Comparison of ENCODE assay signal across 19 mouse cellular contexts in genomic region chr2:77173366-77173765, GRCm38 (mm10). TPM values are rescaled to one million over a fixed set of nuclear protein-coding genes. Genes with fewer than 3 reads are reported as not detected.
DNase-seq lines count a peak whose midpoint lies in the region; ATAC-seq and TF ChIP-seq lines count a peak whose summit lies in the region.
"Had no signal": no experiment of that assay in that cellular context is flagged by ENCODE, and none has a peak within 500 bp of the region (broad histone marks: within the 10 kb centered on the region; RNA-seq: fewer than 3 reads in every experiment).

No protein-coding gene starts in this region.

- peaks cover 48% of the 10 kb centered on the region for H3K4me1 ChIP-seq in heart, embryonic 11.5 days (ENCODE audit: control insufficient read depth, insufficient read depth, low read length)
- peaks cover 13% of the 10 kb centered on the region for H3K4me1 ChIP-seq in liver, postnatal 0 days (ENCODE audit: insufficient read depth)
- peaks cover 60% of the 10 kb centered on the region for H3K4me1 ChIP-seq in liver, embryonic 12.5 days
- H3K4me1 ChIP-seq in limb, embryonic 13.5 days = peaks cover 38% of the 10 kb centered on the region
- H3K4me1 ChIP-seq in forebrain, embryonic 11.5 days (replicated peaks; ENCODE audit: control insufficient read depth, insufficient read depth, low read length) = peaks cover 13% of the 10 kb centered on the region; the same call in 1 of the 2 replicates

- intact Hi-C loops in heart, postnatal 10 days (cut with DNase I) = no loop called here

- H3K4me2 ChIP-seq in heart, embryonic 11.5 days = peak overlapping the region; percentile 23; the same call in 1 of the 2 replicates
- H3K4me2 ChIP-seq in liver, postnatal 0 days (ENCODE audit: low read depth, low read length) = no peak overlapping the region
- no peak overlapping the region for H3K4me2 ChIP-seq in liver, embryonic 12.5 days
- H3K4me2 ChIP-seq in limb, embryonic 13.5 days (replicated peaks) = 0 out of 2 replicates have a peak overlapping the region, but pooled peaks have one; percentile 3
- no peak overlapping the region for H3K4me2 ChIP-seq in forebrain, embryonic 11.5 days (ENCODE audit: low read depth, low read length, severe bottlenecking)
- H3K4me2 ChIP-seq: embryonic facial prominence, embryonic 12.5 days had no signal

- TF ChIP-seq EP300 in liver, postnatal 0 days (IDR thresholded peaks at IDR 0.05; ENCODE audit: low read depth) = no peak

- no peak overlapping the region for H3K9ac ChIP-seq in heart, embryonic 11.5 days (ENCODE audit: low read depth, low read length)
- no peak overlapping the region for H3K9ac ChIP-seq in liver, postnatal 0 days (replicated peaks)
- H3K9ac ChIP-seq in liver, embryonic 12.5 days = no peak overlapping the region
- no peak overlapping the region for H3K9ac ChIP-seq in limb, embryonic 13.5 days
- no peak overlapping the region for H3K9ac ChIP-seq in forebrain, embryonic 11.5 days (ENCODE audit: low read length)
- H3K9ac ChIP-seq: embryonic facial prominence, embryonic 12.5 days had no signal

- H3K27ac ChIP-seq in heart, embryonic 11.5 days (ENCODE audit: low read depth, low read length) = 0 out of 2 replicates have a peak overlapping the region, but pooled peaks have one; percentile 23
- H3K27ac ChIP-seq in liver, postnatal 0 days (ENCODE audit: low read depth) = peak overlapping the region; percentile 94; the same call in 1 of the 2 replicates
- H3K27ac ChIP-seq in liver, embryonic 12.5 days = no peak overlapping the region
- no peak overlapping the region for H3K27ac ChIP-seq in limb, embryonic 13.5 days
- H3K27ac ChIP-seq in forebrain, embryonic 11.5 days (ENCODE audit: low read depth, low read length) = no peak overlapping the region
- H3K27ac ChIP-seq: embryonic facial prominence, embryonic 12.5 days; hindbrain, embryonic 10.5 days; macrophage had no signal

- H3K36me3 ChIP-seq in heart, embryonic 11.5 days (ENCODE audit: control insufficient read depth, insufficient read depth, low read length) = no peaks in the 10 kb centered on the region; the same call in 1 of the 2 replicates
- no peaks in the 10 kb centered on the region for H3K36me3 ChIP-seq in liver, postnatal 0 days (replicated peaks; ENCODE audit: insufficient read depth, low read length)
- no peaks in the 10 kb centered on the region for H3K36me3 ChIP-seq in liver, embryonic 12.5 days
- no peaks in the 10 kb centered on the region for H3K36me3 ChIP-seq in limb, embryonic 13.5 days
- H3K36me3 ChIP-seq in forebrain, embryonic 11.5 days (ENCODE audit: control insufficient read depth, insufficient read depth, low read length) = no peaks in the 10 kb centered on the region
- H3K36me3 ChIP-seq: embryonic facial prominence, embryonic 12.5 days; G1E; hindbrain, embryonic 10.5 days had no signal

- no peak for TF ChIP-seq CTCF in liver, postnatal 0 days (IDR thresholded peaks at IDR 0.05; ENCODE audit: low read depth)

- peak; percentile 34 to 48 for DNase-seq in cerebellum, postnatal 10 days
- no peak for DNase-seq in cerebellum, postnatal 36 days
- no peak for DNase-seq in heart, postnatal 10 days
- DNase-seq in liver, postnatal 0 days = no peak
- DNase-seq in forebrain, embryonic 11.5 days (ENCODE audit: low spot score) = no peak
- DNase-seq: cerebellum, postnatal 14 days; gastrocnemius, postnatal 10 days; lung, adult 18-20 months; right cerebral cortex, adult 18-20 months had no signal

- WGBS in heart, embryonic 11.5 days (ENCODE audit: insufficient replicate concordance) = 43% methylated on average over 6 of the region's 6 CpGs
- 72% methylated on average over 6 of the region's 6 CpGs for WGBS in liver, postnatal 0 days (ENCODE audit: insufficient replicate concordance)
- WGBS in liver, embryonic 12.5 days (ENCODE audit: insufficient replicate concordance) = 68% methylated on average over 6 of the region's 6 CpGs
- 24% methylated on average over 6 of the region's 6 CpGs for WGBS in limb, embryonic 13.5 days
- 81% methylated on average over 6 of the region's 6 CpGs for WGBS in forebrain, embryonic 11.5 days

- H3K27me3 ChIP-seq in heart, embryonic 11.5 days (ENCODE audit: control insufficient read depth, insufficient read depth, low read length) = no peaks in the 10 kb centered on the region
- no peaks in the 10 kb centered on the region for H3K27me3 ChIP-seq in liver, postnatal 0 days (ENCODE audit: insufficient read depth, low read length)
- peaks cover 9% of the 10 kb centered on the region; the same call in 1 of the 2 replicates for H3K27me3 ChIP-seq in liver, embryonic 12.5 days (replicated peaks)
- no peaks in the 10 kb centered on the region; the same call in 1 of the 2 replicates for H3K27me3 ChIP-seq in limb, embryonic 13.5 days
- no peaks in the 10 kb centered on the region for H3K27me3 ChIP-seq in forebrain, embryonic 11.5 days (ENCODE audit: control insufficient read depth, insufficient read depth, low read length)
- H3K27me3 ChIP-seq: embryonic facial prominence, embryonic 12.5 days had no signal

- H3K9me3 ChIP-seq in heart, embryonic 11.5 days (replicated peaks; ENCODE audit: control insufficient read depth, low read length) = no peaks in the 10 kb centered on the region
- H3K9me3 ChIP-seq in liver, postnatal 0 days (ENCODE audit: low read length) = no peaks in the 10 kb centered on the region
- no peaks in the 10 kb centered on the region for H3K9me3 ChIP-seq in liver, embryonic 12.5 days (replicated peaks)
- no peaks in the 10 kb centered on the region for H3K9me3 ChIP-seq in limb, embryonic 13.5 days
- no peaks in the 10 kb centered on the region for H3K9me3 ChIP-seq in forebrain, embryonic 11.5 days (ENCODE audit: control insufficient read depth, low read length)
- H3K9me3 ChIP-seq: embryonic facial prominence, embryonic 12.5 days; hindbrain, embryonic 10.5 days had no signal

- no peak overlapping the region for H3K4me3 ChIP-seq in heart, embryonic 11.5 days (ENCODE audit: low read depth, low read length)
- H3K4me3 ChIP-seq in liver, postnatal 0 days (ENCODE audit: low read depth, low read length) = no peak overlapping the region
- H3K4me3 ChIP-seq in liver, embryonic 12.5 days = no peak overlapping the region
- H3K4me3 ChIP-seq in limb, embryonic 13.5 days = no peak overlapping the region
- no peak overlapping the region for H3K4me3 ChIP-seq in forebrain, embryonic 11.5 days (ENCODE audit: low read depth, low read length)
- H3K4me3 ChIP-seq: embryonic facial prominence, embryonic 12.5 days; hindbrain, embryonic 10.5 days; left cerebral cortex, adult 2 months had no signal

- no peak for ATAC-seq in heart, embryonic 11.5 days (replicated peaks; ENCODE audit: insufficient number of reproducible peaks, low FRiP score, low TSS enrichment)
- ATAC-seq in liver, postnatal 0 days = no peak
- no peak for ATAC-seq in liver, embryonic 12.5 days
- ATAC-seq in limb, embryonic 13.5 days (ENCODE audit: low FRiP score, low read depth) = no peak
- no peak for ATAC-seq in forebrain, embryonic 11.5 days (replicated peaks; ENCODE audit: low FRiP score)
- ATAC-seq: CD4-positive, CD25-positive, alpha-beta regulatory T cell, adult 4 months; inflammation-experienced regulatory T-cells, adult 6 months had no signal

RNA-seq across cellular contexts. Expression of gene Ccdc141, which starts 2.9 kb away (rescaled TPM):
- 163 and 234 TPM in 2 replicates for polyA plus RNA-seq in heart, embryonic 11.5 days (2014; fragmentation: Nextera tagmentation; extraction: Ambion mirVana)
- total RNA-seq in heart, postnatal 10 days (2021) = 100 to 1,000 TPM; 185 to 219 TPM
- 2.2 and 3.0 TPM in 2 replicates for polyA plus RNA-seq in liver, postnatal 0 days (2015; fragmentation: Nextera tagmentation; extraction: Ambion mirVana)
- 1.9 and 2.9 TPM in 2 replicates for polyA plus RNA-seq in liver, embryonic 12.5 days (2016; fragmentation: Nextera tagmentation; extraction: Ambion mirVana)
- 18.4 and 19.7 TPM in 2 replicates for polyA plus RNA-seq in limb, embryonic 13.5 days (2015; fragmentation: Nextera tagmentation; extraction: Ambion mirVana)
- 2.4 and 3.4 TPM in 2 replicates for polyA plus RNA-seq in forebrain, embryonic 11.5 days (2014; fragmentation: Nextera tagmentation; extraction: Ambion mirVana)
- polyA plus RNA-seq: G1E had no signal

Comparison
In these comparisons a context has a peak if more than half of its experiments do, and no peak if none do; other contexts are left out.
1. DNase-seq: peak in cerebellum, postnatal 10 days (2 of 2); none in cerebellum, postnatal 36 days (0 of 2), heart, postnatal 10 days (0 of 2), liver, postnatal 0 days (single experiment) and forebrain, embryonic 11.5 days (single experiment).
2. H3K27ac ChIP-seq: peak in heart, embryonic 11.5 days (single experiment) and liver, postnatal 0 days (single experiment); none in liver, embryonic 12.5 days (single experiment), limb, embryonic 13.5 days (single experiment) and forebrain, embryonic 11.5 days (single experiment).
3. H3K4me2 ChIP-seq: peak in heart, embryonic 11.5 days (single experiment) and limb, embryonic 13.5 days (single experiment); none in liver, postnatal 0 days (single experiment), liver, embryonic 12.5 days (single experiment) and forebrain, embryonic 11.5 days (single experiment).